8 mouse cellular contexts compared by ENCODE assay signal in the genomic region with DNA sequence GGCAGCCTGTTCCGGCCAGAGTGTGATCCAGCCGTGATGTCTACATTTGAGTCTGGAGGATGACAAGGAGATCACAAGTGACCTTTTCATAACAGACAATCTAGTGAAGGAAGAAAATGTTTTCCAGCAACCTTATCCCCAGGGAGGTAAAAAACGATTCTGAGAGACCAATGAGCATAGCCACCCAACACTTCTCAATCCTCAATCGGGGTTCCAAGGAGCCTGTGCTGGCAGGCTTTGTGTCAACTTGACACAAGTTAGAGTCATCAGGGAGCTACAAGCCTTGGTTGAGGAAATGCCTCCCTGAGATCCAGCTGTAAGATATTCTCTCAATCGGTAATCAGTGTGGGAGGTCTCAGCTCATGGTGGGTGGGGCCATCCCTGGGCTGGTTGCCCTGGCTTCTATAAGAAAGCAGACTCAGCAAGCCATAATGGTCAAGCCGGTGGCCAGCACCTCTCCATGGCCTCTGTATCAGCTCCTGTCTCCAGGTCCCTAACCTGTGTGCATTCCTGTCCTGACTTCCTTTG. TPM values are rescaled to one million over a fixed set of nuclear protein-coding genes. Genes with fewer than 3 reads are reported as not detected.
DNase-seq lines count a peak whose midpoint lies in the region; ATAC-seq lines count a peak whose summit lies in the region.

Gene Rph3al, minus strand, starts transcription at position 51 of the 528 bp plus-strand sequence.

- no peaks in the 10 kb centered on the region for H3K27me3 ChIP-seq in midbrain, embryonic 10.5 days (ENCODE audit: low read depth, poor library complexity, severe bottlenecking)
- no peaks in the 10 kb centered on the region for H3K27me3 ChIP-seq in midbrain, embryonic 15.5 days (replicated peaks)
- no peaks in the 10 kb centered on the region for H3K27me3 ChIP-seq in heart, embryonic 13.5 days (replicated peaks)

- ATAC-seq in midbrain, embryonic 15.5 days (replicated peaks) = no peak
- no peak for ATAC-seq in heart, embryonic 13.5 days (ENCODE audit: extremely low read depth, insufficient number of reproducible peaks, low FRiP score, low TSS enrichment)

- H3K9ac ChIP-seq in midbrain, embryonic 15.5 days = no peak within 1 kb of the TSS
- peak within 1 kb of the TSS; percentile 75 for H3K9ac ChIP-seq in heart, embryonic 13.5 days

- H3K27ac ChIP-seq in midbrain, embryonic 10.5 days (replicated peaks) = peak within 1 kb of the TSS; percentile 57; the same call in 1 of the 2 replicates
- H3K27ac ChIP-seq in midbrain, embryonic 15.5 days = no peak within 1 kb of the TSS
- H3K27ac ChIP-seq in heart, embryonic 13.5 days (replicated peaks) = peak within 1 kb of the TSS; percentile 90

- 76% methylated on average over 6 of the region's 6 CpGs for WGBS in midbrain, embryonic 10.5 days
- WGBS in midbrain, embryonic 15.5 days = 60% methylated on average over 6 of the region's 6 CpGs
- 54% methylated on average over 6 of the region's 6 CpGs for WGBS in heart, embryonic 13.5 days

- 0 out of 2 replicates have a peak, but pooled peaks cover 6% of the 10 kb centered on the region for H3K9me3 ChIP-seq in midbrain, embryonic 10.5 days (replicated peaks)
- no peaks in the 10 kb centered on the region for H3K9me3 ChIP-seq in midbrain, embryonic 15.5 days
- no peaks in the 10 kb centered on the region; the same call in 1 of the 2 replicates for H3K9me3 ChIP-seq in heart, embryonic 13.5 days

- peaks cover 37% of the 10 kb centered on the region for H3K4me1 ChIP-seq in midbrain, embryonic 10.5 days
- H3K4me1 ChIP-seq in midbrain, embryonic 15.5 days = peaks cover 7% of the 10 kb centered on the region
- H3K4me1 ChIP-seq in heart, embryonic 13.5 days = peaks cover 54% of the 10 kb centered on the region

- DNase-seq in midbrain, embryonic 10.5 days (ENCODE audit: low spot score) = no peak
- peak; percentile 58 for DNase-seq in kidney, postnatal 10 days
- peak; percentile 25 for DNase-seq in skeletal muscle tissue, adult 2 months (ENCODE audit: low read depth, low spot score)
- no peak for DNase-seq in cerebellum, postnatal 25 days
- no peak for DNase-seq in natural killer cell, adult 2 months (ENCODE audit: low spot score in 2 of 2)
- DNase-seq in embryo, embryonic 11 days = no peak

- H3K4me3 ChIP-seq in midbrain, embryonic 10.5 days = no peak within 1 kb of the TSS
- H3K4me3 ChIP-seq in midbrain, embryonic 15.5 days = no peak within 1 kb of the TSS
- H3K4me3 ChIP-seq in heart, embryonic 13.5 days = peak within 1 kb of the TSS; percentile 33

- no peaks in the 10 kb centered on the region for H3K36me3 ChIP-seq in midbrain, embryonic 10.5 days
- no peaks in the 10 kb centered on the region for H3K36me3 ChIP-seq in midbrain, embryonic 15.5 days (replicated peaks)
- no peaks in the 10 kb centered on the region for H3K36me3 ChIP-seq in heart, embryonic 13.5 days

- no peak within 1 kb of the TSS for H3K4me2 ChIP-seq in midbrain, embryonic 15.5 days
- peak within 1 kb of the TSS; percentile 59 for H3K4me2 ChIP-seq in heart, embryonic 13.5 days

RNA-seq across cellular contexts. Expression of gene Rph3al, which starts in this region (rescaled TPM):
- 1.1 TPM in 2 replicates for polyA plus RNA-seq in midbrain, embryonic 10.5 days (2016; fragmentation: Nextera tagmentation; extraction: Ambion mirVana)
- polyA plus RNA-seq in midbrain, embryonic 15.5 days (2015; fragmentation: Nextera tagmentation; extraction: Ambion mirVana) = 3.2 and 3.8 TPM in 2 replicates
- 5.3 and 5.4 TPM in 2 replicates for polyA plus RNA-seq in heart, embryonic 13.5 days (2015; fragmentation: Nextera tagmentation; extraction: Ambion mirVana)

Comparison
In these comparisons a context has a peak if more than half of its experiments do, and no peak if none do; other contexts are left out.
1. DNase-seq: peak in kidney, postnatal 10 days (single experiment) and skeletal muscle tissue, adult 2 months (single experiment); none in midbrain, embryonic 10.5 days (single experiment), cerebellum, postnatal 25 days (0 of 2), natural killer cell, adult 2 months (0 of 2) and embryo, embryonic 11 days (single experiment).